Mouse (Mus musculus): ENCODE results near the gene Sh3d19.
A peak's percentile ranks its signal among the peaks of the same experiment; 100 is the strongest.

Sh3d19 gene

DNA sequence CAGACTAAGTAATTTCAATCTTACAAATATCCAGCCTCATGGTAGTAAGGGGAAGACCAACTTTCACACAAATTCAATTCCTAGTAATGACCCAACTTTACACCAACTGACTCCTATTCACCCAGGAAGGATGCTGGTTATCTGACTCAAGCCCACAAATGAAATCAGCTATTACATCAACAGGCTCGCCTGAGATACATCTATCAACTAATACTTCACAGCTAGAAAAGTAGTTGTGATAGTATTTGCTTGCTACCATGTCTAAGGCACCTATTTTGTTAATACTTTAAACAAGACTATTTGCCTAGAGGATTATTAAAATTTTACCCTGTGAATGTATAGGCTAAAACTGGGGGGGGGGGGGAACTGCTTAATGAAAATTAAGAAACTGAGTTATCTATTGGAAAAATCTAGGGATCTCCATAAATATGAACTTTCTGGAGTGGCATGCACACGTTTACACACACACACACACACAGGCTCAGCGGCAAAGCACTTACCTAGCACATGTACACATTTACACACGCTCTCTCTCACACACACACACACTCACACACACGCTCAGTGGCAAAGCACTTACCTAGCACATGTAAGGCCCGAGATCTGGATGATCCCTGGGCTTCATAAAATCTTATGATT lies 166.1 kb downstream of the Sh3d19 start:
- DNase-seq (ENCODE audit: low spot score in 2 of 2) = no peak

GRCm38 (mm10) chr3:86139660-86140059 lies 168.8 kb downstream of the Sh3d19 start:
- no peak for DNase-seq (ENCODE audit: low spot score in 2 of 2)

DNA sequence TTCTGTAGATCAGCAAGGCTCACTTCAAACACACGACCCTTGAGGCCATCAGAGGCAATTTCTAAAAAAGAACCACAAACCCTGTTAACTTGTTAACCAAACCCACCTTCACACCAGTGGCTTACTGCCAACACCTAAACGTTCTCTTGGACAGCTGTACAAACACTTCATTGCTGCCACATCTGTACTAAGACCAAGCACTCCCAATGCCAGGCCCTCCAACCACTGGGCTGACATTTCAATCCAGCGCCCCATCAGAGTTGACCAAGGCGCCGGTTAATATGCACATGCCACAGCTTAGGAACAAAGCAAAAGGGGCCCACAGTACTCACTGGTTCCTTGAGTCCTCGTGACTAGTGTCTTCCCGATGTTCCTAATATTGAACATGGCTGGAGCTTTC lies 170.5 kb downstream of the Sh3d19 start:
- no peak for DNase-seq (ENCODE audit: low spot score in 2 of 2)

GRCm38 (mm10) chr3:86141886-86142262 lies 171.0 kb downstream of the Sh3d19 start:
- no peak for DNase-seq (ENCODE audit: low spot score in 2 of 2)

DNA sequence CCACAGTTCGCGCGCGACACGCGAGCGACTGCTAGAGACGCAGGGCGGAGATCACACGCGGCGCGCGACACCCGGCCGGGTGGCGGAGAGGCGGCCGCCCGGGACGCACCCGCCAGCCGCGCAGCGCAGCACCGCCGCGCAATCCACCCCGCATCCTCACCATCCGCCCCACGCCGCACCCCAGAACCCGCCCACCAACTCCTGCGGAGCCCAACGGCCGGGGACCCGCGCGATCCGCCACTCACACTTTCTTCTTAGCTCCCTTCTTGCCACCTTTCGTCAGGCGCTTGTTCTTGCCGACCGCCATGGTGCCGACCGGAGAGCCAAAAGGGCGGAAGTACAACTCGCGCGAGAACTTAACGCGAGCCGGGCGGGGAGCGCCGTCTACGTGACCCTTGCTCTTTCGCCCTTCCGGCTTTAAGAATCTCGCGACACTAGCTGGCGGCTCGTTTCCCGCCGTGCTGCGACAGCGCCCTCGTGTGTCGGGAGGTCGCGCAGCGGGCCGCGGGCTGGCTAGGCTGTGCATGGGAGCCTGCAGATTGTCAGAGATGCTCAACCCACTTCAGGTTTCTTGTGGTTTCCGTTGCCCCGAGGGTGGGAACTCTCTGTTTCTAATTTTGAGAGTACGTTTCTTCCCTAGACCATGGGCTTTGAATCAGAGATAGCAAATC lies 171.5 kb downstream of the Sh3d19 start, which contains the start of gene Rps3a1:
Gene Rps3a1 (minus strand): TSS at position 440 of the 671 bp plus-strand sequence.
- peak; percentile 99 to 100 for DNase-seq (ENCODE audit: low spot score in 2 of 2)

- DNase-seq (ENCODE audit: low spot score in 2 of 2) = no peak
These were observed 172.0 kb downstream of the Sh3d19 start for GRCm38 (mm10) chr3:86142934-86143317.

GRCm38 (mm10) chr3:86143343-86143742 lies 172.4 kb downstream of the Sh3d19 start:
- no peak for DNase-seq (ENCODE audit: low spot score in 2 of 2)

- DNase-seq (ENCODE audit: low spot score in 2 of 2) = no peak
These were observed 178.2 kb downstream of the Sh3d19 start for GRCm38 (mm10) chr3:86149063-86149462.

DNA sequence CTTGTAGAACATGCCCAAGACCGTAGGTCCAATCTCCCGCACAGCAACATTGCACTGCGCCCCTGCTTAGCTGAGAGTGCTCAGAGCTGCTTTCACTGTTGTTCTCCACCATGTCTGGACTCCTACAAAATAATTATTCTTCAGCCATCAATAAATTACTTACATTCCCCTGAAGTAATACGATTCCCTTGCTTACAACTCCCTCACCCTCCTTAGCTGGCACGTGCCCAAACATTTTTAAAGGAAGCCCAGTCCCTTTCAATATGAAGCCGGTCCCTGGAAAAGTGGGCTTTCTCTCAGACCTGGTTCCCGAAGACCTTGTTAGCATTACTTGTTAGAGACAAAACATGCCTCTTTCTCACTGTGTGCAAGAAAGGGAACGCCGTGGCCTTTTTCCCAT lies 178.6 kb downstream of the Sh3d19 start:
- no peak for DNase-seq (ENCODE audit: low spot score in 2 of 2)

DNA sequence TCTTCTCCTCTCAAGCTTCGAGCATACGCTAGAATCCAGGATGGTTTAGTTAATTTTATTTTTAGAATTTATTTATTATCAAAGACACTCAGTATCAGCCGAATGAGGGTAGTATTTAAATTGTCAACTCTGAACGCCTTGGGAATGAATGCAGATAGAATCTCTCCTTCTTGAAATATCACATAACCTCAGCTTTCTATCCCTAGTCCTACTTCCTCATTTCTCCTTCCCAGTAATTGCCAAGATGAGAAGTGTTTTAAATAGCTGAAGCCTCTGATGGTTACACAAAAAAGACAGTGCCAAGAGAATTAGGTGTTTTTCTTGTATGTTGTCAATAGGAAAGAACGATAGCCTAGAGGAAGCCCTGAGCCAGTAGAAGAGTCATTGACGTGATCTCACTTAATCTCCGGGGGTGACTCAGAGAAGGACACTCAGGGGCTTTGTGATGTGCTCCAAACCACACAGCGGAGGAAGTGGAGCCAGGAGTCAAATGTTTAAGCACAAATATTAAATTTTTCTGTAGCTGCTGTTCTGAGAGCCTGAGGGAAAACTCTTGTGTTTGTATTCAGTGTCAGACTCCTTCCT lies 198.0 kb downstream of the Sh3d19 start:
- DNase-seq (ENCODE audit: low spot score in 2 of 2) = no peak

- DNase-seq (ENCODE audit: low spot score in 2 of 2) = no peak
These were observed 208.8 kb downstream of the Sh3d19 start for GRCm38 (mm10) chr3:86179714-86180113.
